Mouse (Mus musculus): ENCODE data around the gene Spp1.

DNA sequence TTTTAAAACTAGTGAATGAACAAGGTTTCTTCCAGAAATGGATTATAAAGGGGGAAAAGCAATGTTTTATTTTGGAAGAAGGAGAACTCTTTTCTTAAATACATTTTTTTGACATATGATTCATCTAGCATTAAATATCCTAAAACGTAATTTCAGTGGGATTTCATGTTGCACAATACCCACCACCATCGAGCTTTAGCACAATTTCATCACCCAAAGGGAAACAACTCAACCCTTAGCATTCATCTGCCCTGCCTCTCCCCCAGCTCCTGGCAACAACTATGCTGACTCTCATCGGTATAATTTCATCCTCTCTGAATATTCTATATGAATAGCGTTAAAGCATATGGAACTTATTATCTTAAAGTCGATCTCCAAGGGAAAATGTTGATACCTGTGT is 42.1 kb upstream of the Spp1 start:
- TF ChIP-seq CTCF (IDR thresholded peaks at IDR 0.05; ENCODE audit: low read depth) (no peak), EP300 (IDR thresholded peaks at IDR 0.05; ENCODE audit: low read depth) (no peak)
